Mouse (Mus musculus): ENCODE results near the gene Gm9964.

- TF ChIP-seq CTCF (IDR thresholded peaks at IDR 0.05; ENCODE audit: low read depth, low read length) (no peak), POLR2A (IDR thresholded peaks at IDR 0.05; ENCODE audit: extremely low read depth, insufficient read depth, low read length) (no peak)
Measured at GRCm38 (mm10) chr11:79316807-79317345, 20.2 kb upstream of the Gm9964 start.

Measured in liver, adult 2 months (tissue).